Mouse (Mus musculus) midbrain, embryonic 13.5 days (tissue): ENCODE data around the gene Dot1l. TPM values are rescaled to one million over a fixed set of nuclear protein-coding genes. Genes with fewer than 3 reads are reported as not detected.
A peak's percentile ranks its signal among the peaks of the same experiment; 100 is the strongest.
"Not testable (repeated sequence)": the region's sequence is repeated elsewhere in the genome, so short reads cannot be mapped to it uniquely, and the experiment has no call there.

ENCODE experiments used
- ATAC-seq: fragments of 200-750 bp; cut with Nextera tagmentation; 2 replicates; pipeline ENCODE4 v1.8.0; 2017; ENCODE audit warnings: mild to moderate bottlenecking, moderate TSS enrichment, moderate library complexity
- H3K27ac ChIP-seq: fragments of 300-500 bp; sonication (generic); 2 replicates; pipeline ENCODE4 v1.5.1; 2015; ENCODE audit warnings: inconsistent platforms, mild to moderate bottlenecking, moderate library complexity
- H3K27me3 ChIP-seq: fragments of 300-500 bp; sonication (generic); 2 replicates; pipeline ENCODE4 v1.6.1; 2015; ENCODE audit warnings: mild to moderate bottlenecking, inconsistent platforms
- H3K36me3 ChIP-seq: fragments of 300-500 bp; sonication (generic); 2 replicates; pipeline ENCODE4 v1.6.1; 2015; ENCODE audit warnings: mild to moderate bottlenecking, inconsistent platforms
- H3K4me1 ChIP-seq: fragments of 300-500 bp; sonication (generic); replicated peaks from 2 replicates; pipeline ENCODE4 v1.6.1; 2015; ENCODE audit warnings: inconsistent platforms
- H3K4me2 ChIP-seq: fragments of 300-500 bp; sonication (generic); replicated peaks from 2 replicates; pipeline ENCODE4 v1.6.1; 2015; ENCODE audit warnings: moderate library complexity, mild to moderate bottlenecking, inconsistent platforms
- H3K4me3 ChIP-seq: fragments of 300-500 bp; sonication (generic); replicated peaks from 2 replicates; pipeline ENCODE4 v1.5.1; 2015; ENCODE audit warnings: mild to moderate bottlenecking, inconsistent platforms
- H3K9ac ChIP-seq: fragments of 300-500 bp; sonication (generic); replicated peaks from 2 replicates; pipeline ENCODE4 v1.6.1; 2015; ENCODE audit warnings: mild to moderate bottlenecking, inconsistent platforms
- H3K9me3 ChIP-seq: fragments of 300-500 bp; sonication (generic); 2 replicates; pipeline ENCODE4 v1.6.1; 2016; ENCODE audit warnings: mild to moderate bottlenecking, inconsistent platforms
- WGBS: fragments of 180-500 bp; shearing (Covaris S2); methylation state at CpG from one replicate; pipeline ENCODE4 v1.1.7; 2015; 5-methylcytosine and 5-hydroxymethylcytosine counted together
- polyA plus RNA-seq: library from polyadenylated mRNA; unstranded; fragments of >200 nt; fragmentation: Nextera tagmentation; extraction: Ambion mirVana; gene quantifications from 2 replicates; pipeline ENCODE4 v1.2.1, GENCODE M21; 2015

Dot1l gene
- polyA plus RNA-seq, 1 experiment from 2014 or later, result 23.3 TPM

GRCm38 (mm10) chr10:80818599-80819281 is 63.7 kb downstream of the Dot1l start:
- no peak for ATAC-seq
- Histone ChIP-seq H3K27ac (no peak overlapping the region), H3K27me3 (no peaks in the 10 kb centered on the region), H3K9me3 (no peaks in the 10 kb centered on the region), H3K4me2 (no peak overlapping the region), H3K9ac (no peak overlapping the region), H3K4me1 (no peaks in the 10 kb centered on the region), H3K4me3 (no peak overlapping the region), H3K36me3 (no peaks in the 10 kb centered on the region)
- WGBS, result 56% methylated on average over 6 of the region's 6 CpGs

DNA sequence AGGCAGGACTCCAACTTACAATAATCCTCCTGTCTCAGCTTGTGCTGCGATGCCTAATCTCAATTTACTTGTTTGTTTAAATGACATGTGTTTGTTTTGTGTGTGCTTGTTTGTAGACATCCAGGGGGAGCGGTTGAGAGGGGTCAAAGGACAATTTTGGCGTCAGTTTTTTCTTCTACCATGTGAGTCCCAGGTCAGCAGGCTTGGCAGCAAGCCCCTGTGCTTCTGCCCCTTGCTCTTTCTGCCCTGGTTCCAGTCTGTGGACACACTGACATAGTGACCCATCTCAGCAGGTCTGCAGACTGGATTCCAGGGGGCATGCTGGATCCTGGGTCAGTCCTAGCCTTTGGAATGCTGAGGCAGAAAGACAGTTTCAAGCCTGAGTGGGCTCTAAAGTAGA is 64.4 kb downstream of the Dot1l start:
- H3K9ac ChIP-seq, result no peak overlapping the region
- ATAC-seq, result no peak
- no peak overlapping the region for H3K4me3 ChIP-seq
- no peaks in the 10 kb centered on the region for H3K9me3 ChIP-seq
- H3K27me3 ChIP-seq, result no peaks in the 10 kb centered on the region
- WGBS, result 53% methylated on average over 3 of the region's 3 CpGs
- H3K4me2 ChIP-seq, result no peak overlapping the region
- no peak overlapping the region for H3K27ac ChIP-seq
- H3K36me3 ChIP-seq, result no peaks in the 10 kb centered on the region
- no peaks in the 10 kb centered on the region for H3K4me1 ChIP-seq

GRCm38 (mm10) chr10:80821991-80822390 is 67.0 kb downstream of the Dot1l start:
- 46% methylated on average over 2 of the region's 2 CpGs for WGBS
- H3K9me3 ChIP-seq, result no peaks in the 10 kb centered on the region
- no peak overlapping the region for H3K4me3 ChIP-seq
- H3K9ac ChIP-seq, result no peak overlapping the region
- H3K4me1 ChIP-seq, result no peaks in the 10 kb centered on the region
- ATAC-seq, result no peak
- no peaks in the 10 kb centered on the region for H3K36me3 ChIP-seq
- no peaks in the 10 kb centered on the region for H3K27me3 ChIP-seq
- no peak overlapping the region for H3K27ac ChIP-seq
- H3K4me2 ChIP-seq, result no peak overlapping the region

- Histone ChIP-seq H3K4me3 (no peak overlapping the region), H3K4me1 (peaks cover 2% of the 10 kb centered on the region), H3K9me3 (no peaks in the 10 kb centered on the region), H3K27ac (no peak overlapping the region), H3K27me3 (no peaks in the 10 kb centered on the region), H3K9ac (no peak overlapping the region), H3K36me3 (no peaks in the 10 kb centered on the region), H3K4me2 (no peak overlapping the region)
- no peak for ATAC-seq
- 89% methylated on average over 5 of the region's 5 CpGs for whole genome bisulfite sequencing
Measured at GRCm38 (mm10) chr10:80822528-80822927, 67.5 kb downstream of the Dot1l start.

DNA sequence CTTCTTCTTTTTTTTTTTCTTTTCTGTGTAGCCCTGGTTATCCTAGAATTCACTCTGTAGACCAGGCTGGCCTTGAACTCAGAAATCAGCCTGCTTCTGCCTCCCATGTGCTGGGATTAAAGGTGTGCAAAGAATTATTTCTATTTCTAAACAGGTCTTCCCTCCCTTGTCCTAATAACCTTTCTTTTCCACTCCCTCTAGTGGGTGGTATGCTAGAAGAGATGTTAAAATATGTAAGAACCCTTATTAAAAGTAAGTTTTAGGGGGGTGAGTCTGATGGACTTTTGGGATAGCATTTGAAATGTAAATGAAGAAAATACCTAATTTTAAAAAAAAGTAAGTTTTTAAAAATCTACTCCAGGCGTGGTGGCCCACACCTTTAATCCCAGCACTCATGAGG is 68.3 kb downstream of the Dot1l start:
- H3K27ac ChIP-seq, result no peak overlapping the region
- peaks cover 10% of the 10 kb centered on the region for H3K4me1 ChIP-seq
- H3K4me3 ChIP-seq, result no peak overlapping the region
- 82% methylated on average over 1 of the region's 1 CpGs for WGBS
- peaks cover under 1% of the 10 kb centered on the region; the same call in 1 of the 2 replicates for H3K36me3 ChIP-seq
- no peak overlapping the region for H3K9ac ChIP-seq
- no peak overlapping the region for H3K4me2 ChIP-seq
- no peak for ATAC-seq
- H3K9me3 ChIP-seq, result no peaks in the 10 kb centered on the region
- no peaks in the 10 kb centered on the region for H3K27me3 ChIP-seq

DNA sequence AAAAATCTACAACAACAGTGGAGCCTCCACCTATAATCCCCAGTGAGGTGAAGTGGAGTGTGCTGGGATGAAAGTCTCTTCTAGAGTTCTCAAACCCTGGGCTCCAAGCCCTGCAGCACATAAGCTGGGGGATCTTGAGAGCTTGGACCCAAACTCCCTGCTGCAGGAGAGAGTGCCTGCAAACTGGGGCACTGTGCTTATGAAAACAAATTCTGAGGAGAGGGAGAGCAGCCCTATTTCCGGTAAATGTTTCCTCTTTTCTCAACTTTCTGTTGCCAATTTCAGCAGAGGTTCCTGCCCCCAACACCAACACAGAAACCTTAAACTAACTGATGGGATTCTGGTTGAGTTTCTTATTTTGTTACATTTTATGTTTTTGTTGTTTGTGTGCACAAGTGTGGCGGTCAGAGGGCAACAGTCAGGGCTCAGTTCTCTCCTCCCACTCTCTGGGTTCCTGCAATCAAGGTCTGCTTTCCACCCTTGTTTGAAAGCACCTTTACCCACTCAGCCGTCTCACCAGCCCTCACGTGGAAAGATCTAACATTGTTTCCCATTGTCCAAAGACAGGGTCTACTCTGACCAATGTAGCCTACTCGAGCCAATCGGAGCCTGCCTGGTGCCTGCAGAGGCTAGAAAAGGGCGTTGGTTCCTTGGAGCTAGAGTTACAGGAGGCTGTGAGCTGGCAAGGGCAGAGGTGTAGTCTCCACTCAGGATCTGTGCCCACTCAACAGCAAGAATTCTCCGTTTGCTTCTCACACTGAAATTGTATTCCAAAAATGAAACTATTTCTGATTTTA is 69.0 kb downstream of the Dot1l start:
- Histone ChIP-seq H3K4me1 (peaks cover 14% of the 10 kb centered on the region), H3K27ac (no peak overlapping the region), H3K9ac (no peak overlapping the region), H3K36me3 (peaks cover 5% of the 10 kb centered on the region), H3K9me3 (no peaks in the 10 kb centered on the region), H3K27me3 (no peaks in the 10 kb centered on the region), H3K4me3 (no peak overlapping the region), H3K4me2 (no peak overlapping the region)
- ATAC-seq, result no peak
- 69% methylated on average over 8 of the region's 8 CpGs for WGBS

- ATAC-seq, result no peak
- peaks cover 13% of the 10 kb centered on the region for H3K36me3 ChIP-seq
- no peaks in the 10 kb centered on the region for H3K9me3 ChIP-seq
- no peak overlapping the region for H3K27ac ChIP-seq
- WGBS, result 76% methylated on average over 2 of the region's 2 CpGs
- H3K4me2 ChIP-seq, result no peak overlapping the region
- no peak overlapping the region for H3K4me3 ChIP-seq
- no peaks in the 10 kb centered on the region for H3K27me3 ChIP-seq
- no peak overlapping the region for H3K9ac ChIP-seq
- H3K4me1 ChIP-seq, result peaks cover 22% of the 10 kb centered on the region
Measured at GRCm38 (mm10) chr10:80824827-80825226, 69.8 kb downstream of the Dot1l start.

GRCm38 (mm10) chr10:80826151-80827062 is 71.4 kb downstream of the Dot1l start, which contains the start of gene Oaz1:
Gene Oaz1, plus strand, starts transcription at chr10:80826656.
- Histone ChIP-seq H3K27me3 (no peaks in the 10 kb centered on the region), H3K4me2 (peak within 1 kb of the TSS; percentile 100), H3K36me3 (peaks cover 25% of the 10 kb centered on the region), H3K9me3 (no peaks in the 10 kb centered on the region), H3K9ac (peak within 1 kb of the TSS; percentile 92), H3K27ac (peak within 1 kb of the TSS; percentile 94), H3K4me3 (peak within 1 kb of the TSS; percentile 86), H3K4me1 (peaks cover 36% of the 10 kb centered on the region)
- WGBS, result under 1% methylated on average over 70 of the region's 82 CpGs
- peak; percentile 97 for ATAC-seq

DNA sequence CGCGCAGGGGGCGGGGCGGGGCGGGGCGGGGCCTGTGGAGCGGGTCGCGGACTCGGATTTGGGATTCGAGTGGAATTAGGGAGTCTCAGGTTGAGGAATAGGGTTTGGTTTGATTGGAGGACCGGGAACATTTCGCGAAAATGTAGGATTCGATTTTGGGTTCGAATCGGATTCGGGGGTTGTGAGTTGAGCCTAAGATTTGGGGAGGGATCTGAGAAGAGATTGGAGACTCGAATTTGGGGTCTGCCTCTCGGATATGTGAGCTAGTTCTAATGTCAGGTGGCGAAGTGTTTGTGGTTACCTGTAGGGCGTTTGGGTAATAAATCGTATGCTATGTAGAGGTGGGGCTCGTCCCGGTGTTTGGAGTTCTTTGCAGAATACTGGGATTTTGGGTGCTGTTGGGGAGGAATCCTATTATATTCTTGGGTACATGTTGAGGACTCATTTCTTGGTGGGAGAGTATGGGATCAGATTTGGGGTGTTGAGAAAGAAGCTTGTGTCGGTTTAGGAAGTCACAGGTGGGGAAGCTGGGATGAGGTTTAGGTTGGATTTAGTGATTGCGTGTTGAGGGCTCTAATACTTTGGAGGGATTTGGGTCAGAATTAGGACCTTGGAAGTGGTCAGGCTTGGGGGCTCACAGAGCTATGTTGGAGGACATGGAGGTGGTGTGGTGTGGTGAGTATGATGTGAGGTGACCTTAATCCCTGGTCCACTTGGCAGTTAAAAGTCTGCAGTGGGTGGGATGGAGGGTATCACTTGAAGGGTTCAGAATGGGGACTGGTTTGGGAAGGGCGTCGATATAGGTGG is 72.3 kb downstream of the Dot1l start:
- 7% methylated on average over 29 of the region's 29 CpGs for WGBS
- Histone ChIP-seq H3K4me2 (peak overlapping the region; percentile 100), H3K27me3 (no peaks in the 10 kb centered on the region), H3K36me3 (peaks cover 25% of the 10 kb centered on the region), H3K9me3 (no peaks in the 10 kb centered on the region), H3K4me3 (peak overlapping the region; percentile 86), H3K9ac (peak overlapping the region; percentile 92), H3K4me1 (peaks cover 39% of the 10 kb centered on the region), H3K27ac (peak overlapping the region; percentile 94)
- no peak for ATAC-seq

DNA sequence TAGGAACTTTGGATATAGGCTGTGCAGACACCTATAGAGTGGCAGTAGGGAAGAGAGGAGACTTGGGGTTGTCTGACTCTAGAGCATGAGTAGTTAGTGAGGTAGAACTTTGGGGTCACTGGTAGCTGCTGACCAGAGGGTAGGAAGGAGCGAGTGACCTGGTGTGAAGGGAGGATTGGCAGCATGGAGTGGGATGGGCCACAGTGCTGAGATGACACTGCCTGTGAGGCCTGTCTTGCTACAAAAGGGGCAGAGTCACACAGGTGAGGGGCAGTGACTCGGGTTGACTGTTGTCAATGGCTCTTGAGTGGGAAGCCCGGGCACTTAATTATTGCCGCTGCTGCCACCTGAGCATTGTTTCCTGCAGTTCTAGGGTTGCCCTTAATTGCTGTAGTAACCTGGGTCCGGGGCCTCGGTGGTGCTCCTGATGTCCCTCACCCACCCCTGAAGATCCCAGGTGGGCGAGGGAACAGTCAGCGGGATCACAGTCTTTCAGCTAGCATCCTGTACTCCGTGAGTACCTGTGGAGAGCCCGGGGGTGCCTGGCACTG is 72.9 kb downstream of the Dot1l start:
- Histone ChIP-seq H3K4me3 (peak overlapping the region; percentile 86), H3K9ac (peak overlapping the region; percentile 92), H3K36me3 (peaks cover 25% of the 10 kb centered on the region), H3K4me1 (peaks cover 46% of the 10 kb centered on the region), H3K27ac (no peak overlapping the region), H3K9me3 (no peaks in the 10 kb centered on the region), H3K27me3 (no peaks in the 10 kb centered on the region), H3K4me2 (peak overlapping the region; percentile 100)
- 82% methylated on average over 10 of the region's 10 CpGs for WGBS
- ATAC-seq, result no peak

DNA sequence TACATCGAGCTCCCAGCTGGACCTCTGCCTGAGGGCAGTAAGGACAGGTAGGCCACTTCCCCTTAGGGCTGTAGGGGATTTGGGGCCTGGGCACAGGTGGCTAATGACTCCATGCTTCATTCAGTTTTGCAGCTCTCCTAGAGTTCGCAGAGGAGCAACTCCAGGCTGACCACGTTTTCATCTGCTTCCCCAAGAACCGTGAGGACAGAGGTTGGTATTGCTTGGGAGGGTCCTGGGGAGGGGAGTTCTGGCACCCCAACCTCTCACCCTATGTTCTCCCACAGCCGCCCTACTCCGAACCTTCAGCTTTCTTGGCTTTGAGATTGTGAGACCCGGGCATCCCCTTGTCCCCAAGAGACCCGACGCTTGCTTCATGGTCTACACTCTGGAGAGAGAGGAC is 73.6 kb downstream of the Dot1l start:
- not testable (repeated sequence) for H3K9me3 ChIP-seq, ATAC-seq, H3K27ac ChIP-seq, H3K27me3 ChIP-seq
- 84% methylated on average over 8 of the region's 9 CpGs for WGBS
- peaks cover 48% of the 10 kb centered on the region for H3K4me1 ChIP-seq
- peak overlapping the region; percentile 100 for H3K4me2 ChIP-seq
- H3K36me3 ChIP-seq, result peaks cover 25% of the 10 kb centered on the region
- H3K4me3 ChIP-seq, result peak overlapping the region; percentile 86
- H3K9ac ChIP-seq, result 0 out of 2 replicates have a peak overlapping the region, but pooled peaks have one; percentile 92
